Mouse (Mus musculus): ENCODE data around the gene Washc1.
"Not testable (repeated sequence)": the region's sequence is repeated elsewhere in the genome, so short reads cannot be mapped to it uniquely, and the experiment has no call there.

The Washc1 gene

GRCm38 (mm10) chr17:66110746-66111145 is 599 bp upstream of the Washc1 start:
- in situ Hi-C loops (cut with MboI, MseI) = no loop called here

GRCm38 (mm10) chr17:66112166-66112565 is 821 bp downstream of the Washc1 start:
- in situ Hi-C loops (cut with MboI, MseI) = no loop called here

- in situ Hi-C loops (cut with MboI, MseI) = loop anchor here (5.0 kb wide), 1 partner anchor 247 kb away; no protein-coding TSS in a partner anchor
Measured at GRCm38 (mm10) chr17:66118991-66119390, 7.6 kb downstream of the Washc1 start.

- in situ Hi-C loops (cut with MboI, MseI) = no loop called here
Measured at GRCm38 (mm10) chr17:66120701-66121100, 9.4 kb downstream of the Washc1 start.

GRCm38 (mm10) chr17:66123066-66123815 is 11.9 kb downstream of the Washc1 start, which contains the start of gene Ddx11:
Gene Ddx11 (plus strand): TSS chr17:66123520.
- in situ Hi-C loops (cut with MboI, MseI) = no loop called here

- in situ Hi-C loops (cut with MboI, MseI) = no loop called here
Measured at GRCm38 (mm10) chr17:66123816-66124610, 12.7 kb downstream of the Washc1 start.

- in situ Hi-C loops (cut with MboI, MseI) = no loop called here
Measured at GRCm38 (mm10) chr17:66125211-66125610, 13.9 kb downstream of the Washc1 start.

- in situ Hi-C loops (cut with MboI, MseI) = no loop called here
Measured at GRCm38 (mm10) chr17:66130371-66130770, 19.0 kb downstream of the Washc1 start.

GRCm38 (mm10) chr17:66131212-66131611 is 19.9 kb downstream of the Washc1 start:
- in situ Hi-C loops (cut with MboI, MseI) = no loop called here

- in situ Hi-C loops (cut with MboI, MseI) = loop anchor here (5.0 kb wide), 1 partner anchor 54 kb away; no protein-coding TSS in a partner anchor
Measured at GRCm38 (mm10) chr17:66152706-66153662, 41.6 kb downstream of the Washc1 start.

GRCm38 (mm10) chr17:66153735-66154423 is 42.5 kb downstream of the Washc1 start:
- in situ Hi-C loops (cut with MboI, MseI) = loop anchor here (5.0 kb wide), 1 partner anchor 53 kb away; no protein-coding TSS in a partner anchor

- in situ Hi-C loops (cut with MboI, MseI) = loop anchor here (5.0 kb wide), 1 partner anchor 52 kb away; no protein-coding TSS in a partner anchor
Measured at GRCm38 (mm10) chr17:66154876-66155275, 43.5 kb downstream of the Washc1 start.

GRCm38 (mm10) chr17:66158271-66158670 is 46.9 kb downstream of the Washc1 start:
- in situ Hi-C loops (cut with MboI, MseI) = no loop called here

- in situ Hi-C loops (cut with MboI, MseI) = not testable (repeated sequence)
Measured at GRCm38 (mm10) chr17:66167141-66167540, 55.8 kb downstream of the Washc1 start.

Measured in T-helper 2 cell (primary cell).